Mouse (Mus musculus) midbrain, embryonic 14.5 days (tissue): ENCODE results near the gene Gemin7. TPM values are rescaled to one million over a fixed set of nuclear protein-coding genes. Genes with fewer than 3 reads are reported as not detected.
"Not testable (repeated sequence)": the region's sequence is repeated elsewhere in the genome, so short reads cannot be mapped to it uniquely, and the experiment has no call there.

Source experiments
- ATAC-seq: fragments of 200-750 bp; cut with Nextera tagmentation; 2 replicates; pipeline ENCODE4 v1.8.0; 2017; ENCODE audit warnings: moderate number of reproducible peaks, moderate library complexity; ENCODE audit not compliant: low FRiP score, low TSS enrichment
- DNase-seq: peaks from one replicate; pipeline ENCODE4 v3.0.0-alpha.2; 2015
- H3K27ac ChIP-seq: fragments of 300-500 bp; sonication (generic); replicated peaks from 2 replicates; pipeline ENCODE4 v1.5.1; 2014; ENCODE audit warnings: mild to moderate bottlenecking, low read depth, low read length, moderate library complexity
- H3K27me3 ChIP-seq: fragments of 300-500 bp; sonication (generic); 2 replicates; pipeline ENCODE4 v1.6.1; 2014; ENCODE audit warnings: low read length, control low read depth, mixed read lengths; ENCODE audit not compliant: control insufficient read depth, insufficient read depth
- H3K36me3 ChIP-seq: fragments of 300-500 bp; sonication (generic); 2 replicates; pipeline ENCODE4 v1.6.1; 2014; ENCODE audit warnings: low read length, control low read depth; ENCODE audit not compliant: control insufficient read depth, insufficient read depth
- H3K4me1 ChIP-seq: fragments of 300-500 bp; sonication (generic); 2 replicates; pipeline ENCODE4 v1.6.1; 2014; ENCODE audit warnings: mild to moderate bottlenecking, antibody characterized with exemption, low read length, control low read depth; ENCODE audit not compliant: control insufficient read depth, insufficient read depth
- H3K4me2 ChIP-seq: fragments of 300-500 bp; sonication (generic); 2 replicates; pipeline ENCODE4 v1.6.1; 2014; ENCODE audit warnings: mild to moderate bottlenecking, low read length, moderate library complexity
- H3K4me3 ChIP-seq: fragments of 300-500 bp; sonication (generic); replicated peaks from 2 replicates; pipeline ENCODE4 v1.5.1; 2014; ENCODE audit warnings: low read depth, low read length
- H3K9ac ChIP-seq: fragments of 300-500 bp; sonication (generic); replicated peaks from 2 replicates; pipeline ENCODE4 v1.6.1; 2014; ENCODE audit warnings: mild to moderate bottlenecking, low read length, moderate library complexity
- H3K9me3 ChIP-seq: fragments of 300-500 bp; sonication (generic); 2 replicates; pipeline ENCODE4 v1.6.1; 2016; ENCODE audit warnings: low read length, control low read depth, mixed read lengths; ENCODE audit not compliant: control insufficient read depth
- WGBS: fragments of 180-500 bp; shearing (Covaris S2); extraction: QIAGEN DNeasy Blood & Tissue Kit; methylation state at CpG from one replicate; pipeline ENCODE4 v1.1.7; 2014; 5-methylcytosine and 5-hydroxymethylcytosine counted together
- polyA plus RNA-seq: library from polyadenylated mRNA; unstranded; fragments of >200 nt; fragmentation: Nextera tagmentation; extraction: Ambion mirVana; gene quantifications from 2 replicates; pipeline ENCODE4 v1.2.1, GENCODE M21; 2014

Gemin7 gene
- polyA plus RNA-seq, 1 experiment from 2014 or later = 140 TPM

GRCm38 (mm10) chr7:19607291-19607690 is 29.9 kb upstream of the Gemin7 start:
- Histone ChIP-seq H3K4me3 (no peak overlapping the region), H3K36me3 (peaks cover 6% of the 10 kb centered on the region), H3K27ac (no peak overlapping the region), H3K9me3 (no peaks in the 10 kb centered on the region), H3K27me3 (no peaks in the 10 kb centered on the region), H3K4me1 (peaks cover 12% of the 10 kb centered on the region), H3K4me2 (no peak overlapping the region), H3K9ac (no peak overlapping the region)
- ATAC-seq = no peak
- no peak for DNase-seq
- 91% methylated on average over 5 of the region's 5 CpGs for WGBS

GRCm38 (mm10) chr7:19604606-19605214 is 27.3 kb upstream of the Gemin7 start:
- peak overlapping the region; percentile 69 for H3K27ac ChIP-seq
- H3K4me3 ChIP-seq = peak overlapping the region; percentile 91
- ATAC-seq = peak; percentile 12; the same call in 1 of the 2 replicates
- peaks cover 27% of the 10 kb centered on the region for H3K36me3 ChIP-seq
- H3K4me1 ChIP-seq = peaks cover 14% of the 10 kb centered on the region
- not testable (repeated sequence) for H3K9me3 ChIP-seq, DNase-seq, H3K27me3 ChIP-seq
- peak overlapping the region; percentile 91; the same call in 1 of the 2 replicates for H3K9ac ChIP-seq
- WGBS = 60% methylated on average over 10 of the region's 10 CpGs
- peak overlapping the region; percentile 81 for H3K4me2 ChIP-seq

GRCm38 (mm10) chr7:19603849-19604605 is 26.6 kb upstream of the Gemin7 start, which contains the start of gene Clasrp:
Gene Clasrp (minus strand): TSS chr7:19604486.
- 2% methylated on average over 57 of the region's 57 CpGs for WGBS
- Histone ChIP-seq H3K4me1 (peaks cover 14% of the 10 kb centered on the region), H3K4me2 (peak within 1 kb of the TSS; percentile 81), H3K9ac (peak within 1 kb of the TSS; percentile 91), H3K9me3 (no peaks in the 10 kb centered on the region), H3K36me3 (peaks cover 33% of the 10 kb centered on the region), H3K27ac (peak within 1 kb of the TSS; percentile 69), H3K4me3 (peak within 1 kb of the TSS; percentile 91), H3K27me3 (no peaks in the 10 kb centered on the region)
- peak; percentile 97 for DNase-seq
- peak; percentile 90 for ATAC-seq

GRCm38 (mm10) chr7:19603055-19603454 is 25.7 kb upstream of the Gemin7 start:
- Histone ChIP-seq H3K4me1 (peaks cover 14% of the 10 kb centered on the region), H3K4me3 (peak overlapping the region; percentile 91; the same call in 1 of the 2 replicates), H3K9ac (no peak overlapping the region), H3K27ac (no peak overlapping the region), H3K36me3 (peaks cover 41% of the 10 kb centered on the region), H3K27me3 (no peaks in the 10 kb centered on the region), H3K9me3 (no peaks in the 10 kb centered on the region), H3K4me2 (peak overlapping the region; percentile 81)
- WGBS = 85% methylated on average over 12 of the region's 12 CpGs
- ATAC-seq = no peak
- no peak for DNase-seq

GRCm38 (mm10) chr7:19600562-19600961 is 23.2 kb upstream of the Gemin7 start:
- 48% methylated on average over 5 of the region's 5 CpGs for WGBS
- ATAC-seq (peak; percentile 35; the same call in 1 of the 2 replicates), DNase-seq (peak; percentile 57)
- Histone ChIP-seq H3K4me1 (peaks cover 14% of the 10 kb centered on the region), H3K9me3 (no peaks in the 10 kb centered on the region), H3K4me3 (no peak overlapping the region), H3K4me2 (no peak overlapping the region), H3K27ac (no peak overlapping the region), H3K27me3 (no peaks in the 10 kb centered on the region), H3K9ac (no peak overlapping the region), H3K36me3 (peaks cover 60% of the 10 kb centered on the region)

- no peak overlapping the region for H3K27ac ChIP-seq
- no peak overlapping the region for H3K4me3 ChIP-seq
- H3K4me1 ChIP-seq = no peaks in the 10 kb centered on the region
- H3K36me3 ChIP-seq = peaks cover 92% of the 10 kb centered on the region
- no peaks in the 10 kb centered on the region for H3K27me3 ChIP-seq
- H3K9ac ChIP-seq = no peak overlapping the region
- 94% methylated on average over 10 of the region's 10 CpGs for WGBS
- no peaks in the 10 kb centered on the region for H3K9me3 ChIP-seq
- ATAC-seq = no peak
- H3K4me2 ChIP-seq = no peak overlapping the region
- no peak for DNase-seq
Observed at GRCm38 (mm10) chr7:19593061-19593730, 15.8 kb upstream of the Gemin7 start.

- H3K9me3 ChIP-seq = no peaks in the 10 kb centered on the region
- no peak overlapping the region for H3K9ac ChIP-seq
- H3K27ac ChIP-seq = no peak overlapping the region
- no peaks in the 10 kb centered on the region for H3K27me3 ChIP-seq
- H3K36me3 ChIP-seq = peaks cover 99% of the 10 kb centered on the region
- ATAC-seq (peak; percentile 54; the same call in 1 of the 2 replicates), DNase-seq (peak; percentile 91)
- H3K4me1 ChIP-seq = no peaks in the 10 kb centered on the region
- 57% methylated on average over 3 of the region's 3 CpGs for WGBS
- H3K4me3 ChIP-seq = no peak overlapping the region
- H3K4me2 ChIP-seq = no peak overlapping the region
Observed at GRCm38 (mm10) chr7:19589917-19590316, 12.5 kb upstream of the Gemin7 start.

GRCm38 (mm10) chr7:19589207-19589606 is 11.8 kb upstream of the Gemin7 start:
- 60% methylated on average over 3 of the region's 3 CpGs for WGBS
- H3K4me2 ChIP-seq = no peak overlapping the region
- peaks cover 100% of the 10 kb centered on the region for H3K36me3 ChIP-seq
- H3K4me1 ChIP-seq = no peaks in the 10 kb centered on the region
- H3K9ac ChIP-seq = no peak overlapping the region
- H3K27me3 ChIP-seq = no peaks in the 10 kb centered on the region
- no peak overlapping the region for H3K27ac ChIP-seq
- H3K9me3 ChIP-seq = no peaks in the 10 kb centered on the region
- H3K4me3 ChIP-seq = no peak overlapping the region
- DNase-seq (peak; percentile 70), ATAC-seq (no peak)
